Mouse (Mus musculus) myocyte (in vitro differentiated cells): ENCODE measurements at regions not wholly inside any gene's neighbourhood (a gene's known extent, or its start where the extent isn't known, plus 50 kb on each side); places are given as distances from the start of the nearest gene placed in this dataset.

Experiments used
- CEBPB ChIP-seq: IDR thresholded peaks from 2 replicates; pipeline ENCODE4 v1.6.1; 2011; ENCODE audit warnings: mild to moderate bottlenecking, moderate library complexity; ENCODE audit not compliant: poor library complexity, insufficient read depth, severe bottlenecking
- E2F4 ChIP-seq: IDR thresholded peaks from one replicate; pipeline ENCODE4 v1.6.1; 2011; ENCODE audit warnings: mild to moderate bottlenecking, control low read depth, moderate library complexity; ENCODE audit not compliant: insufficient read depth
- MAX ChIP-seq: IDR thresholded peaks from one replicate; pipeline ENCODE4 v1.6.1; 2011; ENCODE audit warnings: low read depth, mild to moderate bottlenecking, control low read depth
- MYOD1 ChIP-seq, 3 experiments: IDR thresholded peaks; one replicate each; pipeline ENCODE4 v1.6.1; 2011; ENCODE audit warnings: control low read depth in 2 of 3, low read depth in 2 of 3, mild to moderate bottlenecking in 2 of 3, moderate library complexity in 1 of 3; ENCODE audit not compliant: insufficient read length in 2 of 3, control insufficient read depth in 1 of 3
- MYOG ChIP-seq, 3 experiments: IDR thresholded peaks; one replicate each; pipeline ENCODE4 v1.6.1; 2011; ENCODE audit warnings: control low read depth in 2 of 3, low read depth in 2 of 3, mild to moderate bottlenecking in 2 of 3; ENCODE audit not compliant: insufficient read length in 2 of 3, control insufficient read depth in 1 of 3, insufficient read depth in 1 of 3
- POLR2A ChIP-seq: IDR thresholded peaks from one replicate; pipeline ENCODE4 v1.6.1; 2011; ENCODE audit warnings: low read depth, mild to moderate bottlenecking, control low read depth, moderate library complexity; ENCODE audit not compliant: insufficient read length
- POLR2AphosphoS2 ChIP-seq: IDR thresholded peaks from one replicate; pipeline ENCODE4 v1.6.1; 2011; ENCODE audit warnings: low read depth, control low read depth; ENCODE audit not compliant: insufficient read length
- REST ChIP-seq: IDR thresholded peaks from one replicate; pipeline ENCODE4 v1.6.1; 2011; ENCODE audit warnings: mild to moderate bottlenecking, control low read depth, moderate library complexity; ENCODE audit not compliant: insufficient read depth, insufficient read length
- TCF12 ChIP-seq: IDR thresholded peaks from one replicate; pipeline ENCODE4 v1.6.1; 2011; ENCODE audit warnings: mild to moderate bottlenecking, control low read depth; ENCODE audit not compliant: poor library complexity, insufficient read depth, severe bottlenecking
- TCF3 ChIP-seq: IDR thresholded peaks from one replicate; pipeline ENCODE4 v1.6.1; 2011; ENCODE audit warnings: low read depth, control low read depth; ENCODE audit not compliant: insufficient read length
- USF1 ChIP-seq: IDR thresholded peaks from one replicate; pipeline ENCODE4 v1.6.1; 2011; ENCODE audit warnings: low read depth, mild to moderate bottlenecking, control low read depth, moderate library complexity

- TF ChIP-seq E2F4 (no peak), POLR2A (no peak), TCF12 (no peak), USF1 (no peak), POLR2AphosphoS2 (no peak), MYOG (IDR thresholded peaks at IDR 0.05; ENCODE audit: control insufficient read depth in 1 of 3, insufficient read depth in 1 of 3, insufficient read length in 2 of 3, low read depth in 2 of 3) (no peak), MYOD1 (IDR thresholded peaks at IDR 0.05; ENCODE audit: control insufficient read depth in 1 of 3, insufficient read length in 2 of 3, low read depth in 2 of 3) (no peak), TCF3 (no peak), CEBPB (no peak), MAX (no peak), REST (no peak)
Observed at GRCm38 (mm10) chr16:78635257-78635656, 58.7 kb upstream of the D16Ertd472e start.
